Mouse (Mus musculus) brain, adult 10 weeks (tissue): ENCODE measurements around the gene Olfr685. TPM values are rescaled to one million over a fixed set of nuclear protein-coding genes. Genes with fewer than 3 reads are reported as not detected.

Experiments used
- polyA plus RNA-seq: library from polyadenylated mRNA; stranded (reverse); fragments of 350-450 nt; fragmentation: Illumina TruSeq; extraction: RNeasy Lipid Tissue Mini Kit (QIAGEN cat#74804); gene quantifications from one replicate; pipeline ENCODE4 v1.2.3, GENCODE M21; 2015; ENCODE audit warnings: low read depth, low replicate concordance

Gene Olfr685
- polyA plus RNA-seq: not detected

DNA sequence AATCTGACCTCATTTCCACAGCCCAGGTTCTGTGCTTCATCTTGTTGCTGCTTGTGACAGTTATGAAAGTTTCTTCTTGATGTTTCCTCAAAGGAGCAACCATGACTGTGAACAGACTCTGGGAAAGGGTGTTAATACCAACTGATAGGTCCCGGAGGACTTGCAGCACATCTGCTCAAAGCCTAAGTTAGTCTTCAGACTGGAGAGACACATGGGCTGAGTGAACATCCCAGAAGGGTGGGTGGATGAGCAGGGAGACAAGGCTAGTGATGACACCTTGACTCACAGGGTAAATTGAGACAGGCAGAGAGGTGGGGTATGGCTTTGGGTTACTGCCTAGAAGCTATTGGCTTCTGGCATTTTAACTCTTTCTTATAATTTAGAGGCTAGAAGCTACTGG is at the start of gene Olfr685:
Gene Olfr685, minus strand, starts transcription at position 101 of the 400 bp plus-strand sequence.

DNA sequence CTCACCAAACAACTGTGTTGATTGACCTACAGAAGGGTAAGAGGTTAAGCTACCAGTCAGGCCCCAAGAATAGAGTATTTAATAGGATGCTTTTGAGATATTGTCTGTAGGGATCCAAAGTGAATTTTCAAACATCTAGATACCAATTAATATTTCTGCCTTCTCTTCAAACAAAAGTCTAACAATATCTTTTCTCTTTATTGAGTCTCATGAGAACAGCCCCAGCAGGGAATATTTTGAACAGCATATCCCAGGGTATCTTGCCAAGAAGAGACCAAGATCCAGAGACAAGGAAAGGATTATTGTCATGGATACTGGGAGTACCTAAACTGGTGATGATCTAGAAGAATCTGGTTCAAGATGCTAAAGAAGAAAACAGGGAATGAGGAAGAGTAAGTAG is 21.6 kb upstream of the Olfr685 start, which contains the start of gene Olfr686:
Gene Olfr686, minus strand, starts transcription at position 101 of the 400 bp plus-strand sequence.

DNA sequence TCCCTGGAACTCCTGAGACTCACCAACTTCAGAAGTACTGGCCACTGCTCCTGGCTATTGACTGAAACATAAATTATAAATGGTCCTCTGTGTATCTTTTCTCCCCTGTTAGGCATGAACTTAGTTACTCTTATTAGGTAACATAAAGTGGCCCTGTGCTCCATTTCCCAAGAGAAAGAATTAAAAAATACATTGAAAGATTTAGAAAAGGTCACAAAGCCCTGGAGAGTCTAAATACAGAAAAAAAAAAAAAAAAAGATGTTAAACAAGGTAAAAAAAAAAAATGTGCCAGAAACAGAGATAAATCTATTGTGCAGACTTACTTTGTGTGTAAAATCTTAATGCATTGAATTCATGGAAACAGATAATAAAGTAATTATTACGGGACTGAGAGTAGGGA is 22.3 kb downstream of the Olfr685 start, which contains the start of gene Olfr684:
Gene Olfr684, minus strand, starts transcription at position 101 of the 400 bp plus-strand sequence.

DNA sequence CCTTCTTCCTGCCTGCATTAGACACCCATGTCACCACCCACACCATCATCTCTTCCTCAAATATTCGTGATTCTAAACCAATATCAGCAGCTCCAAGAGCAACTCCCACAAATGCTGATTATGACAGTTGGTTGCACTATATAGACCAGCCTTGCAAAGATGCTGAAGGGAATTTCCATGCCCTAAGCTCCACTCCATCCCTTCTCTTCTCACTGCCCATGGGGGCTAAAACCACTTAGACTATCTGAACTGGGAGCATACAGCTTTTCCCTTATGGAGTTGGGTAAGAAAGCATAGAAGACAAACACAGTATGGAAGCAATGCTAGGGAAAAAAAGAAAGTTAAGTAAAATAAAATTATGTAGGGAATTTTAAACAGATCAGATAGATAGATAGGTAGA is 38.9 kb downstream of the Olfr685 start, which contains the start of gene Olfr683:
Gene Olfr683, minus strand, starts transcription at position 101 of the 400 bp plus-strand sequence.

Other genes with a start within 250 kb of the Olfr685 start
- not detected for gene Olfr670, start 223.4 kb downstream of the Olfr685 start, polyA plus RNA-seq
- gene Olfr671, start 206.9 kb downstream of the Olfr685 start, polyA plus RNA-seq: not detected
- not detected for gene Olfr672, start 184.0 kb downstream of the Olfr685 start, polyA plus RNA-seq
- not detected for gene Olfr675, start 157.6 kb downstream of the Olfr685 start, polyA plus RNA-seq
- not detected for gene Olfr676, start 153.3 kb downstream of the Olfr685 start, polyA plus RNA-seq
- not detected for gene Olfr677, start 134.6 kb downstream of the Olfr685 start, polyA plus RNA-seq
- gene Olfr678, start 121.5 kb downstream of the Olfr685 start, polyA plus RNA-seq: not detected
- not detected for gene Olfr679, start 104.8 kb downstream of the Olfr685 start, polyA plus RNA-seq
- gene Olfr680-ps1, start 93.2 kb downstream of the Olfr685 start, polyA plus RNA-seq: not detected
- not detected for gene Olfr681, start 69.2 kb downstream of the Olfr685 start, polyA plus RNA-seq
- not detected for gene Olfr683, start 39.0 kb downstream of the Olfr685 start, polyA plus RNA-seq
- not detected for gene Olfr684, start 22.4 kb downstream of the Olfr685 start, polyA plus RNA-seq
- gene Olfr686, start 21.5 kb upstream of the Olfr685 start, polyA plus RNA-seq: not detected
- not detected for gene Olfr688, start 102.1 kb upstream of the Olfr685 start, polyA plus RNA-seq
- not detected for gene Olfr689, start 125.2 kb upstream of the Olfr685 start, polyA plus RNA-seq
- not detected for gene Olfr690, start 148.1 kb upstream of the Olfr685 start, polyA plus RNA-seq
- gene Olfr691, start 156.3 kb upstream of the Olfr685 start, polyA plus RNA-seq: not detected
- gene Olfr692, start 182.2 kb upstream of the Olfr685 start, polyA plus RNA-seq: not detected
- not detected for gene Gm5901, start 189.0 kb upstream of the Olfr685 start, polyA plus RNA-seq
- 27.9 TPM for gene Fam160a2, start 214.0 kb upstream of the Olfr685 start, polyA plus RNA-seq
- 1.3 TPM for gene Cnga4, start 218.6 kb upstream of the Olfr685 start, polyA plus RNA-seq
- gene Cckbr, start 239.7 kb upstream of the Olfr685 start, polyA plus RNA-seq: 40.7 TPM